Mouse (Mus musculus) small intestine, adult 2 months (tissue): Measurements from ENCODE around the gene Dglucy.

Source experiments
- CTCF ChIP-seq: fragments of 200-500 bp; IDR thresholded peaks from 2 replicates; pipeline ENCODE4 v1.5.1; 2012; ENCODE audit warnings: low read depth, mild to moderate bottlenecking, control low read depth, inconsistent platforms, low read length, moderate library complexity, mixed read lengths; ENCODE audit not compliant: insufficient replicate concordance, insufficient read length; ENCODE audit errors: extremely low read depth
- POLR2A ChIP-seq: fragments of 200-500 bp; IDR thresholded peaks from 2 replicates; pipeline ENCODE4 v1.6.1; 2012; ENCODE audit warnings: low read depth, mild to moderate bottlenecking, control low read depth, inconsistent platforms, low read length, moderate library complexity

DNA sequence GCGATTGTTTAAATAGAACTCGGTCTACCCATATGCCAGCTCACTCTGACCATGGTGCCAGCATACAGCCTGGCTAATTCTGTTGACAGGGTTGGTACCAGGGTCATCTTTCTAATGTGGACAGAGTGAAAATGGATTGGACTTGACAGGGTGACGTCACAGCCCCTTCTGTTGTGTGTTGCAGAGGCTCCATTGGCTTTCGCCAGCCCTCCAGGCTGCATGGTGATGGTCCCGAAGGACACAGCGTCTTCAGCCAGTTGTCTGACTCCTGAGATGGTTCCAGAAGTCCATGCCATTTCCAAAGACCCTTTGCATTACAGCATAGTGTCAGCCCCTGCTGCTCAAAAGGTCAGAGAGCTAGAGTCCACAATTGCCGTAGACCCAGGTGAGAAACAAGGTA, 65.7 kb downstream of the Dglucy start:
- no peak for TF ChIP-seq CTCF
- TF ChIP-seq POLR2A, result no peak
